Mouse (Mus musculus) erythroblast, embryonic 14.5 days (primary cell): ENCODE measurements at regions not wholly inside any gene's neighbourhood (a gene's known extent, or its start where the extent isn't known, plus 50 kb on each side); places are given as distances from the start of the nearest gene placed in this dataset.

ENCODE experiments used
- GATA1 ChIP-seq: IDR thresholded peaks from 2 replicates; pipeline ENCODE4 v1.6.1; 2012; ENCODE audit warnings: low read length, inconsistent platforms, mixed read lengths
- TAL1 ChIP-seq: IDR thresholded peaks from 3 replicates; pipeline ENCODE4 v1.6.1; 2012; ENCODE audit warnings: low read length, inconsistent platforms, mixed read lengths

DNA sequence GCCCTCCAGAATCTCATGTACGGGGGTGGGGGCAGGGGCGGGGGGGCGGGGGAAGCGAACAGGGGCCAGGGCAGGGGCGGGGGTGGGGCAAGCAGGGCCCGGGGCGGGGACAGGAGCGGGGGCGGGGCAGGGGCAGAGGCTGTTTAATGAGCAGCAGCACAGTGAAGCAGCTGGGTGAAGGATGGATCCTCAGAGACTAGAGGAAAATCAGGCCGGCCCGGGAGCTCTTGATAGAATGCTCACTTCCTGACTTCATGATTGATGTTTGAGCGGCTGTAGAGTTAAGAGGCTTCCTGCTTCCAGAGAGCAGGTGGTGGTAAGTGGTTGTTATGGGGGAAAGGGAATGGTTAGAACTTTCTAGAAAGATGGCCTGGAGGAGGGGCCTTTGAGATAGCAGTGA, 347.5 kb upstream of the Kcnab2 start:
- TF ChIP-seq GATA1 (no peak), TAL1 (no peak)
